In the genomic region with DNA sequence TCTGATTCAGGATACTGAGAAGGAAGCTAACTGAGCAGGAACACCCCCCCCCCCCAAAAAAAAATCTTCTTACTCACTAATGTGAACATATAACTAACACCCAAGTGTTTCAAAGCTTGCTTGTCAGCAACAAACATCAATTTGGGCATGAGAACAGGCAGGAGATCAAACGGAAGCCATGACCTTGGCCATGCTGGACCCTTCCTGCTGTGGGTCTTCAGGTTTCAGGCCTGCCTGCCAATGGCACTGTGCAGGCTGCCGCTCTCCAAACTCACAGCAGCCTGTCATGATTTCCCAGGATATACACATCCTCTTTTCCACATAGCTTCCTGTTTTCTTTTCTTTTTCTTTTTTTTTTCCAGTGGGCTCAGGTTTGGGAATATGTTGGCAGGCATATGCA, we compare ENCODE assay signal across 22 mouse cellular contexts.
DNase-seq lines count a peak whose midpoint lies in the region; ATAC-seq and TF ChIP-seq lines count a peak whose summit lies in the region.
"Had no signal": no experiment of that assay in that cellular context is flagged by ENCODE, and none has a peak within 500 bp of the region (broad histone marks: within the 10 kb centered on the region; RNA-seq: fewer than 3 reads in every experiment).

No protein-coding gene starts in this region.

- TF ChIP-seq EP300 in heart, postnatal 0 days (IDR thresholded peaks at IDR 0.05; ENCODE audit: low read depth), result no peak
- no peak for TF ChIP-seq EP300 in heart, adult 2 months (IDR thresholded peaks at IDR 0.05; ENCODE audit: insufficient read depth, low read depth, low read length)

- peak; percentile 50 to 69 for DNase-seq in adrenal gland, adult (ENCODE audit: inconsistent age in 2 of 2, low spot score in 1 of 2)
- no peak for DNase-seq in adrenal gland, postnatal 4 days (ENCODE audit: low spot score in 2 of 2)
- DNase-seq in embryo, embryonic 11 days, result peak; percentile 11
- DNase-seq in embryo, embryonic 9.5 days (ENCODE audit: extremely low spot score), result no peak
- no peak for DNase-seq in heart, postnatal 0 days (ENCODE audit: low spot score)
- DNase-seq in heart, adult 2 months, result no peak
- DNase-seq in adrenal gland, postnatal 36 days, result peak; percentile 37 to 44
- no peak for DNase-seq in right cerebral cortex, postnatal 14 days
- DNase-seq: B cell, adult 2 months; cerebellum, adult 11 months; cerebellum, adult 9-10 months; cerebellum, postnatal 36 days; heart, postnatal 14 days; kidney, adult 8-10 months had no signal

- ATAC-seq in heart, postnatal 0 days (ENCODE audit: insufficient read depth, low read depth), result peak; percentile 30; the same call in 1 of the 2 replicates
- ATAC-seq: CD4-positive, CD25-positive, alpha-beta regulatory T cell, adult 4 months; forebrain, embryonic 15.5 days; inflammation-experienced regulatory T-cells, adult 6 months; intestine, postnatal 0 days had no signal

- H3K27me3 ChIP-seq in heart, postnatal 0 days (ENCODE audit: control insufficient read depth, insufficient read depth, low read length), result no peaks in the 10 kb centered on the region
- H3K27me3 ChIP-seq in heart, adult 2 months (ENCODE audit: control insufficient read depth, insufficient read depth, low read length), result no peaks in the 10 kb centered on the region
- H3K27me3 ChIP-seq: embryonic facial prominence, embryonic 15.5 days; forebrain, embryonic 15.5 days; hindbrain, embryonic 15.5 days had no signal

- no peaks in the 10 kb centered on the region for H3K79me2 ChIP-seq in heart, adult 2 months (replicated peaks; ENCODE audit: control insufficient read depth, insufficient read depth, low read length)

- no peaks in the 10 kb centered on the region for H3K9me3 ChIP-seq in heart, postnatal 0 days (replicated peaks; ENCODE audit: control insufficient read depth, low read length)
- H3K9me3 ChIP-seq: embryonic facial prominence, embryonic 15.5 days; forebrain, embryonic 15.5 days; hindbrain, embryonic 15.5 days had no signal

- 48% methylated on average over 2 of the region's 2 CpGs for WGBS in heart, postnatal 0 days
- WGBS in heart, adult 2 months, result 32% methylated on average over 2 of the region's 2 CpGs

- H3K4me1 ChIP-seq in heart, postnatal 0 days (ENCODE audit: control insufficient read depth, insufficient read depth), result 0 out of 2 replicates have a peak, but pooled peaks cover 5% of the 10 kb centered on the region
- no peaks in the 10 kb centered on the region; the same call in 1 of the 2 replicates for H3K4me1 ChIP-seq in heart, adult 2 months (ENCODE audit: control insufficient read depth, insufficient read depth, low read length)
- H3K4me1 ChIP-seq: embryonic facial prominence, embryonic 15.5 days; forebrain, embryonic 15.5 days; hindbrain, embryonic 15.5 days had no signal

- TF ChIP-seq POLR2A in heart, adult 2 months (IDR thresholded peaks at IDR 0.05; ENCODE audit: insufficient read depth, low read depth, low read length), result no peak

- no peak overlapping the region for H3K4me3 ChIP-seq in heart, postnatal 0 days (ENCODE audit: low read depth, low read length)
- H3K4me3 ChIP-seq in heart, adult 2 months, result no peak overlapping the region
- H3K4me3 ChIP-seq: embryonic facial prominence, embryonic 15.5 days; erythroblast, embryonic 14.5 days; forebrain, embryonic 15.5 days; hindbrain, embryonic 15.5 days had no signal

- no peak overlapping the region for H3K27ac ChIP-seq in heart, postnatal 0 days (ENCODE audit: low read depth)
- no peak overlapping the region for H3K27ac ChIP-seq in heart, adult 2 months
- H3K27ac ChIP-seq: embryonic facial prominence, embryonic 15.5 days; forebrain, embryonic 15.5 days; hindbrain, embryonic 15.5 days had no signal

- no peak overlapping the region for H3K9ac ChIP-seq in heart, postnatal 0 days (replicated peaks; ENCODE audit: low read depth, low read length)
- no peak overlapping the region for H3K9ac ChIP-seq in heart, adult 2 months (ENCODE audit: low read depth, low read length)
- H3K9ac ChIP-seq: embryonic facial prominence, embryonic 15.5 days; forebrain, embryonic 15.5 days; hindbrain, embryonic 15.5 days had no signal

- no peak for TF ChIP-seq CTCF in heart, postnatal 0 days (IDR thresholded peaks at IDR 0.05; ENCODE audit: low read depth)
- no peak for TF ChIP-seq CTCF in heart, adult 2 months (IDR thresholded peaks at IDR 0.05)

- H3K4me2 ChIP-seq in heart, postnatal 0 days (ENCODE audit: low read depth, low read length), result no peak overlapping the region
- H3K4me2 ChIP-seq: embryonic facial prominence, embryonic 15.5 days; forebrain, embryonic 15.5 days; hindbrain, embryonic 15.5 days had no signal

- intact Hi-C loops in heart, adult 2 months (cut with DNase I), result loop anchor here (10.0 kb wide), 1 partner anchor 371 kb away; no protein-coding TSS in a partner anchor

- H3K36me3 ChIP-seq in heart, postnatal 0 days (replicated peaks; ENCODE audit: control insufficient read depth, insufficient read depth, low read length), result 0 out of 2 replicates have a peak, but pooled peaks cover 9% of the 10 kb centered on the region
- H3K36me3 ChIP-seq in heart, adult 2 months (ENCODE audit: control insufficient read depth, insufficient read depth, low read length), result no peaks in the 10 kb centered on the region
- H3K36me3 ChIP-seq: forebrain, embryonic 15.5 days; G1E; hindbrain, embryonic 15.5 days had no signal

Comparison
In these comparisons a context has a peak if more than half of its experiments do, and no peak if none do; other contexts are left out.
1. DNase-seq: peak in adrenal gland, adult (2 of 2), embryo, embryonic 11 days (single experiment) and adrenal gland, postnatal 36 days (2 of 2); none in adrenal gland, postnatal 4 days (0 of 2), embryo, embryonic 9.5 days (single experiment), heart, postnatal 0 days (single experiment), heart, adult 2 months (0 of 2) and right cerebral cortex, postnatal 14 days (single experiment).